Mouse (Mus musculus) CH12.LX (cell line): ENCODE measurements around the gene Ifnar1. TPM values are rescaled to one million over a fixed set of nuclear protein-coding genes. Genes with fewer than 3 reads are reported as not detected.

Experiments used
- DNase-seq: peaks from one replicate; pipeline ENCODE4 v3.0.0-alpha.2; 2013; ENCODE audit errors: extremely low read depth
- H3K27ac ChIP-seq: 2 replicates; pipeline ENCODE4 v1.5.1; 2012; ENCODE audit warnings: low read depth, mild to moderate bottlenecking, control low read depth, moderate library complexity; ENCODE audit not compliant: insufficient read depth
- H3K27me3 ChIP-seq: replicated peaks from 2 replicates; pipeline ENCODE3; 2012; ENCODE audit warnings: inconsistent platforms
- H3K36me3 ChIP-seq, 2 experiments: replicated peaks in 1 of 2; 2 replicates each; pipeline versions ENCODE3 to v1.6.1; 2012; ENCODE audit warnings: inconsistent platforms in 1 of 2, low read length in 1 of 2, mild to moderate bottlenecking in 1 of 2, mixed read lengths in 1 of 2, moderate library complexity in 1 of 2; ENCODE audit not compliant: control insufficient read depth in 1 of 2, insufficient read depth in 1 of 2
- H3K4me1 ChIP-seq, 2 experiments: 2 replicates each; pipeline ENCODE4 v1.6.1; 2012; ENCODE audit warnings: inconsistent platforms in 1 of 2, moderate library complexity in 1 of 2; ENCODE audit not compliant: insufficient read depth in 2 of 2, control insufficient read depth in 1 of 2
- H3K4me2 ChIP-seq: 2 replicates; pipeline ENCODE4 v1.6.1; 2012; ENCODE audit warnings: low read depth, mild to moderate bottlenecking, control low read depth; ENCODE audit not compliant: poor library complexity, insufficient read depth, severe bottlenecking
- H3K4me3 ChIP-seq, 3 experiments: fragments of 150-350 bp in 1 of 3; sonication (generic) in 1 of 3; replicated peaks in 1 of 3; 2 replicates each; pipeline versions ENCODE3 to v1.5.1; 2011 to 2012; ENCODE audit warnings: low read depth in 2 of 3, low read length in 2 of 3, mild to moderate bottlenecking in 2 of 3, moderate library complexity in 2 of 3, control low read depth in 1 of 3, improper control_type of control experiment in 1 of 3, inconsistent platforms in 1 of 3, mixed read lengths in 1 of 3; ENCODE audit not compliant: poor library complexity in 1 of 3
- H3K79me2 ChIP-seq: replicated peaks from 2 replicates; pipeline ENCODE4 v1.6.1; 2012; ENCODE audit warnings: mild to moderate bottlenecking, moderate library complexity; ENCODE audit not compliant: control insufficient read depth, poor library complexity, insufficient read depth, severe bottlenecking; ENCODE audit errors: extremely low read depth
- H3K9ac ChIP-seq: 2 replicates; pipeline ENCODE4 v1.6.1; 2012; ENCODE audit warnings: low read depth, mild to moderate bottlenecking, control low read depth, moderate library complexity; ENCODE audit not compliant: insufficient read depth
- H3K9me3 ChIP-seq: replicated peaks from 2 replicates; pipeline ENCODE3; 2012; ENCODE audit warnings: low read length, inconsistent platforms, mixed read lengths
- BHLHE40 ChIP-seq: IDR thresholded peaks from 2 replicates; pipeline ENCODE4 v1.6.1; 2011; ENCODE audit warnings: mild to moderate bottlenecking, low read depth, low read length, improper control_type of control experiment
- CHD1 ChIP-seq: IDR thresholded peaks from 2 replicates; pipeline ENCODE4 v1.6.1; 2012; ENCODE audit warnings: low read depth, low read length, improper control_type of control experiment, inconsistent platforms
- E2F4 ChIP-seq: IDR thresholded peaks from 2 replicates; pipeline ENCODE4 v1.6.1; 2011; ENCODE audit warnings: low read depth, low read length, improper control_type of control experiment; ENCODE audit not compliant: insufficient replicate concordance
- EP300 ChIP-seq: IDR thresholded peaks from 2 replicates; pipeline ENCODE4 v1.6.1; 2011; ENCODE audit warnings: low read length, improper control_type of control experiment
- ETS1 ChIP-seq: conservative IDR thresholded peaks from 2 replicates; pipeline ENCODE4 v1.6.1; 2012; ENCODE audit warnings: low read depth, mild to moderate bottlenecking, inconsistent platforms, low read length, improper control_type of control experiment, moderate library complexity
- HCFC1 ChIP-seq: IDR thresholded peaks from 2 replicates; pipeline ENCODE4 v1.6.1; 2012; ENCODE audit warnings: low read depth, mild to moderate bottlenecking, inconsistent platforms, low read length, improper control_type of control experiment
- IRF4 ChIP-seq: IDR thresholded peaks from 2 replicates; pipeline ENCODE4 v1.6.1; 2014; ENCODE audit warnings: low read depth, mild to moderate bottlenecking, inconsistent platforms, low read length, improper control_type of control experiment
- JUN ChIP-seq: IDR thresholded peaks from 2 replicates; pipeline ENCODE4 v1.6.1; 2011; ENCODE audit warnings: low read depth, mild to moderate bottlenecking, low read length, improper control_type of control experiment, moderate library complexity; ENCODE audit not compliant: insufficient read depth
- JUND ChIP-seq: conservative IDR thresholded peaks from 2 replicates; pipeline ENCODE4 v1.6.1; 2011; ENCODE audit warnings: low read depth, low read length, improper control_type of control experiment
- KAT2A ChIP-seq: IDR thresholded peaks from 2 replicates; pipeline ENCODE4 v1.6.1; 2012; ENCODE audit warnings: low read length, improper control_type of control experiment, inconsistent platforms; ENCODE audit not compliant: insufficient replicate concordance
- MAFK ChIP-seq: IDR thresholded peaks from 2 replicates; pipeline ENCODE4 v1.6.1; 2011; ENCODE audit warnings: low read length, improper control_type of control experiment; ENCODE audit not compliant: insufficient replicate concordance
- MAZ ChIP-seq: IDR thresholded peaks from 2 replicates; pipeline ENCODE4 v1.6.1; 2012; ENCODE audit warnings: low read depth, mild to moderate bottlenecking, inconsistent platforms, low read length, improper control_type of control experiment, moderate library complexity
- MEF2A ChIP-seq: IDR thresholded peaks from 2 replicates; pipeline ENCODE4 v1.6.1; 2014; ENCODE audit warnings: low read depth, mild to moderate bottlenecking, inconsistent platforms, low read length, improper control_type of control experiment, borderline replicate concordance
- MXI1 ChIP-seq: IDR thresholded peaks from 2 replicates; pipeline ENCODE4 v1.6.1; 2011; ENCODE audit warnings: mild to moderate bottlenecking, low read depth, low read length, improper control_type of control experiment
- MYC ChIP-seq: IDR thresholded peaks from 2 replicates; pipeline ENCODE4 v1.6.1; 2011; ENCODE audit warnings: low read depth, mild to moderate bottlenecking, improper control_type of control experiment, low read length
- NELFE ChIP-seq: IDR thresholded peaks from 2 replicates; pipeline ENCODE4 v1.6.1; 2011; ENCODE audit warnings: low read depth, low read length, improper control_type of control experiment
- NRF1 ChIP-seq: IDR thresholded peaks from 2 replicates; pipeline ENCODE4 v1.6.1; 2014; ENCODE audit warnings: low read depth, mild to moderate bottlenecking, inconsistent platforms, low read length, improper control_type of control experiment, moderate library complexity
- PAX5 ChIP-seq: IDR thresholded peaks from 2 replicates; pipeline ENCODE4 v1.6.1; 2012; ENCODE audit warnings: low read length, inconsistent platforms, mixed read lengths
- POLR2A ChIP-seq: IDR thresholded peaks from 2 replicates; pipeline ENCODE4 v1.6.1; 2011; ENCODE audit warnings: low read depth, mild to moderate bottlenecking, improper control_type of control experiment, low read length
- POLR2AphosphoS2 ChIP-seq: IDR thresholded peaks from 2 replicates; pipeline ENCODE4 v1.6.1; 2011; ENCODE audit warnings: low read depth, low read length, improper control_type of control experiment
- RAD21 ChIP-seq: IDR thresholded peaks from 2 replicates; pipeline ENCODE4 v1.6.1; 2011; ENCODE audit warnings: low read depth, mild to moderate bottlenecking, low read length, improper control_type of control experiment, moderate library complexity
- RCOR1 ChIP-seq: conservative IDR thresholded peaks from 2 replicates; pipeline ENCODE4 v1.6.1; 2012; ENCODE audit warnings: low read depth, mild to moderate bottlenecking, inconsistent platforms, low read length, improper control_type of control experiment
- SIN3A ChIP-seq: IDR thresholded peaks from 2 replicates; pipeline ENCODE4 v1.6.1; 2012; ENCODE audit warnings: low read length, improper control_type of control experiment, inconsistent platforms
- TBP ChIP-seq: conservative IDR thresholded peaks from 2 replicates; pipeline ENCODE4 v1.6.1; 2011; ENCODE audit warnings: low read depth, low read length, improper control_type of control experiment
- TCF12 ChIP-seq: IDR thresholded peaks from 2 replicates; pipeline ENCODE4 v1.6.1; 2014; ENCODE audit warnings: low read depth, mild to moderate bottlenecking, inconsistent platforms, low read length, improper control_type of control experiment
- UBTF ChIP-seq: IDR thresholded peaks from 2 replicates; pipeline ENCODE4 v1.6.1; 2012; ENCODE audit warnings: low read depth, mild to moderate bottlenecking, inconsistent platforms, low read length, improper control_type of control experiment, moderate library complexity
- USF2 ChIP-seq: conservative IDR thresholded peaks from 2 replicates; pipeline ENCODE4 v1.6.1; 2011; ENCODE audit warnings: low read depth, low read length, improper control_type of control experiment
- ZKSCAN1 ChIP-seq: IDR thresholded peaks from 2 replicates; pipeline ENCODE4 v1.6.1; 2012; ENCODE audit warnings: low read depth, inconsistent platforms, low read length, improper control_type of control experiment, borderline replicate concordance
- ZMIZ1 ChIP-seq: IDR thresholded peaks from 2 replicates; pipeline ENCODE4 v1.6.1; 2012; ENCODE audit warnings: low read depth, mild to moderate bottlenecking, inconsistent platforms, low read length, improper control_type of control experiment
- ZNF384 ChIP-seq: IDR thresholded peaks from 2 replicates; pipeline ENCODE4 v1.6.1; 2012; ENCODE audit warnings: low read depth, low read length, improper control_type of control experiment, inconsistent platforms
- dilution Hi-C: fragments of 300-500 bp; cut with MboI; formaldehyde crosslinking; loops from 2 replicates; pipeline ENCODE4 v1.14.3; 2020; ENCODE audit warnings: low sequenced_read_pairs; ENCODE audit not compliant: extremely low pct_unique_long_range_greater_than_20kb, extremely low pct_ligation_motif_present
- in situ Hi-C: fragments of 300-500 bp; cut with MboI; formaldehyde crosslinking; loops from 3 replicates; pipeline ENCODE4 v1.14.3; 2019; ENCODE audit warnings: low sequenced_read_pairs, low pct_ligation_motif_present, low pct_unique_long_range_greater_than_20kb, mixed read lengths
- polyA plus RNA-seq: library from polyadenylated mRNA; unstranded; fragments of >175 nt; gene quantifications from 2 replicates; pipeline ENCODE4 v1.2.1, GENCODE M21; 2012; ENCODE audit warnings: low read depth; ENCODE audit not compliant: insufficient read length
- total RNA-seq, 2 experiments: library from RNA; depleted of rRNA; stranded (reverse); fragments of 300-350 nt in 1 of 2; fragments of >200 nt in 1 of 2; gene quantifications; 2 replicates each; pipeline ENCODE4 v1.2.3; 2012 to 2014

Gene Ifnar1
- total and polyA plus RNA-seq, 3 experiments: 32.8 to 49.4 (median 40.3) TPM

GRCm38 (mm10) chr16:91443211-91443611, 41.8 kb upstream of the Ifnar1 start:
- Histone ChIP-seq H3K36me3 (no peaks in the 10 kb centered on the region), H3K79me2 (no peaks in the 10 kb centered on the region), H3K9me3 (peaks cover 4% of the 10 kb centered on the region), H3K4me3 (no peak overlapping the region), H3K27me3 (no peaks in the 10 kb centered on the region), H3K4me2 (no peak overlapping the region), H3K4me1 (peaks cover 19 to 61% of the 10 kb centered on the region in 2 experiments), H3K9ac (no peak overlapping the region), H3K27ac (no peak overlapping the region)
- in situ Hi-C loops (no loop called here), dilution Hi-C loops (no loop called here)
- no peak for DNase-seq
- TF ChIP-seq JUND: no peak
- TF ChIP-seq ZNF384: no peak
- no peak for TF ChIP-seq MYC
- TF ChIP-seq MXI1: no peak
- TF ChIP-seq SIN3A: no peak
- TF ChIP-seq POLR2A: no peak

GRCm38 (mm10) chr16:91444847-91445246, 40.2 kb upstream of the Ifnar1 start:
- Histone ChIP-seq H3K36me3 (no peaks in the 10 kb centered on the region), H3K9me3 (peaks cover 4% of the 10 kb centered on the region), H3K27ac (no peak overlapping the region), H3K27me3 (no peaks in the 10 kb centered on the region), H3K4me1 (peaks cover 21 to 75% of the 10 kb centered on the region in 2 experiments), H3K9ac (no peak overlapping the region), H3K4me3 (no peak overlapping the region), H3K79me2 (no peaks in the 10 kb centered on the region), H3K4me2 (no peak overlapping the region)
- in situ Hi-C loops: no loop called here
- TF ChIP-seq IRF4 (peak; percentile 86), USF2 (no peak), ZNF384 (no peak), POLR2AphosphoS2 (no peak), MXI1 (no peak), NELFE (no peak), KAT2A (no peak), CHD1 (no peak), MAZ (no peak), PAX5 (no peak), ZMIZ1 (no peak), JUN (peak; percentile 29; the same call in 1 of the 2 replicates), ETS1 (no peak; the same call in 1 of the 2 replicates), MAFK (no peak), RCOR1 (no peak), EP300 (peak; percentile 51; the same call in 1 of the 2 replicates), MEF2A (no peak), TBP (no peak), E2F4 (no peak), HCFC1 (no peak), BHLHE40 (peak; percentile 39), SIN3A (no peak), RAD21 (no peak), UBTF (no peak), ZKSCAN1 (no peak), TCF12 (no peak), NRF1 (no peak), POLR2A (no peak)
- DNase-seq: no peak
- dilution Hi-C loops: no loop called here
